Mouse (Mus musculus): ENCODE measurements around the gene Msx2. TPM values are rescaled to one million over a fixed set of nuclear protein-coding genes. Genes with fewer than 3 reads are reported as not detected.

Gene Msx2
- total RNA-seq, 2 experiments from 2014 or later: not detected

Other genes starting within 250 kb of the Msx2 start
- 1 to 10 TPM in 1 of 2 experiments, under 1 TPM in 1; 0.32 to 1.2 TPM for gene Ror2, start 186.9 kb downstream of the Msx2 start, total RNA-seq (2021)
- gene Sptlc1, start 95.7 kb downstream of the Msx2 start, total RNA-seq (2021): 1 to 10 TPM; 9.1 to 9.3 TPM

Measured in gastrocnemius, postnatal 36 days (tissue).